Mouse (Mus musculus): ENCODE data around the gene Troap. TPM values are rescaled to one million over a fixed set of nuclear protein-coding genes. Genes with fewer than 3 reads are reported as not detected.

Troap gene
- polyA plus RNA-seq, 1 experiment from 2014 or later: 26.8 TPM

DNA sequence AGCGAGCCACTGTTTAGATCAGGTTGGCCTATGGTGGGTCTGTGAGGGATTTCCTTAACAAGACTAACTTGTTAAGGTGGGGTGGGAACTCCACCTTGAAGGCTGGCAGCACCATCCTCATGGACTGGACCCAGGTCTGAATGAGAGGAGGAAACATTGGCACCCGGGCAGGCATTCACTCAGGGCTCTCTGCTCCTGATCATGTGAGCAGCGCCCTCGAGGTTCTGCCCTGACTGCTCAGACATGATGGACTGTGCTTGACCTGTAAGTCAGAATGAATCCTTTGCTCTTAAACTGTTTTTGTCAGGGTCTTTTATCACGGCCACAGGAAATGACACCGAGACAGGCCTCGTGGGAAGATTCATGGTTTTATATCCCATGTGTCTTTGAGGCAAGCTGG is 30.9 kb downstream of the Troap start:
- Histone ChIP-seq H3K27me3 (peaks cover 2% of the 10 kb centered on the region; the same call in 1 of the 2 replicates), H3K9ac (no peak overlapping the region), H3K4me1 (replicated peaks) (no peaks in the 10 kb centered on the region), H3K36me3 (no peaks in the 10 kb centered on the region), H3K4me2 (no peak overlapping the region), H3K4me3 (no peak overlapping the region), H3K9me3 (replicated peaks) (no peaks in the 10 kb centered on the region), H3K27ac (no peak overlapping the region)
- 61% methylated on average over 7 of the region's 7 CpGs for WGBS
- ATAC-seq (replicated peaks; ENCODE audit: insufficient number of reproducible peaks, insufficient read depth, low FRiP score, low read depth): no peak

- Histone ChIP-seq H3K4me1 (replicated peaks) (no peaks in the 10 kb centered on the region), H3K4me3 (no peak overlapping the region), H3K36me3 (no peaks in the 10 kb centered on the region), H3K9me3 (replicated peaks) (no peaks in the 10 kb centered on the region), H3K27me3 (no peaks in the 10 kb centered on the region), H3K4me2 (no peak overlapping the region), H3K9ac (no peak overlapping the region), H3K27ac (no peak overlapping the region)
- 67% methylated on average over 3 of the region's 3 CpGs for WGBS
- no peak for ATAC-seq (replicated peaks; ENCODE audit: insufficient number of reproducible peaks, insufficient read depth, low FRiP score, low read depth)
Measured at GRCm38 (mm10) chr15:99107866-99108265, 33.5 kb downstream of the Troap start.

DNA sequence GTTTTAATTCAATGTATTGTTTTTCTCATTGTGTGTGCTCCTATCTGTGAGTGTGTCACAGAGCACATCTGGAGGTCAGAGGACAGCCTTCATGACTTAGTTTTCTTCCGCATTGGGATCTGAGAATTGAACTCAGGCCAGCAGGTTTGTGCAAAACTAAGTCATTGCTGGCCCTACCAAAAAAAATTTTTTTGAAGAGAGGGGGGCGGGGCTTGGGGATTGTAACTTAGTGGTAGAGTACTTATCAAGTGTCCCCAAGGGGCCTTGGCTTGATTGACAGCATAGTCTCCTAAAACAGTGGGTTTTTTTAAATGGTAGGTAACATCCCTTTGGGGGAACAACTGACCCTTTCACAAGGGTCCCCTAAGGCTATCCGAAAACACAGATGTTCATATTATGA is 36.8 kb downstream of the Troap start:
- no peak overlapping the region for H3K4me2 ChIP-seq
- no peak for ATAC-seq (replicated peaks; ENCODE audit: insufficient number of reproducible peaks, insufficient read depth, low FRiP score, low read depth)
- no peaks in the 10 kb centered on the region for H3K9me3 ChIP-seq (replicated peaks)
- H3K4me3 ChIP-seq: no peak overlapping the region
- no peaks in the 10 kb centered on the region for H3K36me3 ChIP-seq
- 85% methylated on average over 3 of the region's 3 CpGs for WGBS
- peaks cover 5% of the 10 kb centered on the region; the same call in 1 of the 2 replicates for H3K4me1 ChIP-seq (replicated peaks)
- H3K9ac ChIP-seq: no peak overlapping the region
- H3K27ac ChIP-seq: no peak overlapping the region
- no peaks in the 10 kb centered on the region for H3K27me3 ChIP-seq

- Histone ChIP-seq H3K27me3 (no peaks in the 10 kb centered on the region), H3K9ac (no peak overlapping the region), H3K27ac (no peak overlapping the region), H3K4me1 (replicated peaks) (peaks cover 5% of the 10 kb centered on the region; the same call in 1 of the 2 replicates), H3K9me3 (replicated peaks) (no peaks in the 10 kb centered on the region), H3K4me3 (no peak overlapping the region), H3K36me3 (no peaks in the 10 kb centered on the region), H3K4me2 (no peak overlapping the region)
- no peak for ATAC-seq (replicated peaks; ENCODE audit: insufficient number of reproducible peaks, insufficient read depth, low FRiP score, low read depth)
- WGBS: 53% methylated on average over 4 of the region's 4 CpGs
Measured at GRCm38 (mm10) chr15:99111809-99112208, 37.4 kb downstream of the Troap start.

DNA sequence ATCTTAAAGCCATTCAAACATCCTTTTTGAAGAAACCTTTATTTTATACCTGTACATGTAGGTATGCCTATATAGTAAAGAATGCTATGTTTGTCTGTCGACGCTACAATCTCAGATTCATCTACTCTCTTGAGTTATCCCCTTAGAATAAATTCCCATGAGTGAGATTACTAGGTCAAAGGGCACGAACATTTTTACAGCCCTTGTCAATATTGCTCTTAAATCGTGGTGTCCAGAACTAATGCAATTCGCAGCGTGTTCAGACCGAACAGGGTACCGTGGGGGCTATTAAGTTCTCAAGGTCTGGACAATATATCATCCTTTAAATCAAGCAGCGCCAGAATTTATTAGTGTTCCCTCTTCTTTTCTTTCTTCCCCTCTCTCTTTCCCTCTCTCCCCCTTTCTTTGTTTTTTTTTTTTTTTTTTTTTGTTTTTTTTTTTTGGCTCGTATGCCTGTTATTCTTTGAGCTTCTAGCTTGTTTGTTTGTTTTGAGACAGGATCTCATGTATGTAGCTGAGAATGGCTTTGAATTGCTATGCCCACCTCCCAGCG is 38.5 kb downstream of the Troap start:
- Histone ChIP-seq H3K9ac (no peak overlapping the region), H3K4me2 (peak overlapping the region; percentile 35; the same call in 1 of the 2 replicates), H3K36me3 (no peaks in the 10 kb centered on the region), H3K4me1 (replicated peaks) (peaks cover 5% of the 10 kb centered on the region; the same call in 1 of the 2 replicates), H3K27me3 (no peaks in the 10 kb centered on the region), H3K4me3 (no peak overlapping the region), H3K27ac (no peak overlapping the region), H3K9me3 (replicated peaks) (no peaks in the 10 kb centered on the region)
- ATAC-seq (replicated peaks; ENCODE audit: insufficient number of reproducible peaks, insufficient read depth, low FRiP score, low read depth): no peak
- 65% methylated on average over 11 of the region's 11 CpGs for whole genome bisulfite sequencing

DNA sequence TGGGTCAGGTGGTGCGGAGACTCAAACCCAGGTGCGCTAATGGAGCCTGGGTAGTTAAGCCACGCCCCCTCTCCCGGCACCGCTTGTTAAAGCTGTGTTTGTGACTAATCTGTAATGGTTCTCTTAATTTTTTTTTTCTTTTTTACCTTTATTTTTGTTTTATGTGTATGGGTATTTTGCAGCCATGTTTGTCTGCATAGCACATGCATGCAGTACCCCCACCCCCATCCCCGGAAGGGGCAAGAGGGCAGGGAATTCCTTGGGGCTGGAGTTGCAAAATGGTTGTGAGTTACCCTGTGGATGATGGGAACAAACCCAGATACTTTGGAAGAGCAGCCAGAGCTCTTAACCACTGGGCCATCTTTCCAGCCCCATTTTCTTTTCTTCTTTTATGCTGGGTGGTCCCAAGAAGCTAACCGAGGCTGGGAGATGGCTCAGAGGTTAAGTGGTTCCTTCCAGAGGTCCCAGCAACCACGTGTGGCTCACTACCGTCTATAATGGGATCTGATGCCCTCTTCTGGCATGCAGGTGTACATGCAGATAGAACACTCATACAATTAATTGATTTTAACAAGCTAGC is 39.1 kb downstream of the Troap start:
- Histone ChIP-seq H3K4me1 (replicated peaks) (peaks cover 5% of the 10 kb centered on the region; the same call in 1 of the 2 replicates), H3K27me3 (no peaks in the 10 kb centered on the region), H3K36me3 (no peaks in the 10 kb centered on the region), H3K4me2 (peak overlapping the region; percentile 35; the same call in 1 of the 2 replicates), H3K27ac (no peak overlapping the region), H3K9me3 (replicated peaks) (no peaks in the 10 kb centered on the region), H3K4me3 (no peak overlapping the region), H3K9ac (no peak overlapping the region)
- no peak for ATAC-seq (replicated peaks; ENCODE audit: insufficient number of reproducible peaks, insufficient read depth, low FRiP score, low read depth)
- 10% methylated on average over 9 of the region's 9 CpGs for WGBS

DNA sequence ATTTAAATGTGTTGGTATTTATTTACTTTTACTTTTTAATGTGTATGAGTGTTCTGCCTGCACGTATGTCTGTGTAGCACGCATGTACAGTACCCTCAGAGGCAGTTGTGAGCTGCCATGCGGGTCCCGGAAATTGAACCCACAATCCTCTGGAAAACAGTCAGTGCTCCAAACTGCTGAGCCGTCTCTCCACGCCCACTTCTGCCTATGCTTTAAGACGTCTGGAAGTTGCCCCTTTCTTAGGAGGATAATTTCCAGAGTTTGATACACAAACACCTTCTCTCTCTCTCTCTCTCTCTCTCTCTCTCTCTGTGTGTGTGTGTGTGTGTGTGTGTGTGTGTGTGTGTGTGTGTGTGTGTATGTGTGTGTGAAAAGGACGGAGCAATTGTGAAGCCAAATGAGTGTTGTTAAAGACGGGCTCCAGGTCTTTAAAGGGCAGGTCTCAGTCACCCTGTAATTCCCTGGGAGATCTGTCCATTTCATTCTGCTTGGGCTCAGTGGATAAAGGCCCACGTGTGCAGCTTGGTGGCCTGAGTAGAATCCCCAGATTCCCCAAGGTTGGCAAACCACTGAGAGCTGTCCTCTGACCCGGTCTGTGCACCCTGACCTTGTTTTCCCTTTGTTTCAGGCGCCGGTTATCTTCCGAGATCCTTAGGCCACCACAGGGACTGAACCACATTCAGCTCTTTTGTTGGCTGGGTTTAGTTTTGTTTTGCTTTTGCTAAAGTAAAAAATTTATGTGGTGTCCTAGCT is 40.1 kb downstream of the Troap start:
- Histone ChIP-seq H3K36me3 (no peaks in the 10 kb centered on the region), H3K4me3 (no peak overlapping the region), H3K9ac (no peak overlapping the region), H3K27ac (no peak overlapping the region), H3K4me2 (no peak overlapping the region), H3K9me3 (replicated peaks) (no peaks in the 10 kb centered on the region), H3K27me3 (no peaks in the 10 kb centered on the region), H3K4me1 (replicated peaks) (peaks cover 5% of the 10 kb centered on the region; the same call in 1 of the 2 replicates)
- WGBS: 59% methylated on average over 14 of the region's 14 CpGs
- no peak for ATAC-seq (replicated peaks; ENCODE audit: insufficient number of reproducible peaks, insufficient read depth, low FRiP score, low read depth)

- 77% methylated on average over 7 of the region's 7 CpGs for WGBS
- Histone ChIP-seq H3K9ac (no peak overlapping the region), H3K36me3 (no peaks in the 10 kb centered on the region), H3K4me1 (replicated peaks) (peaks cover 5% of the 10 kb centered on the region; the same call in 1 of the 2 replicates), H3K27me3 (no peaks in the 10 kb centered on the region), H3K27ac (no peak overlapping the region), H3K4me2 (no peak overlapping the region), H3K9me3 (replicated peaks) (no peaks in the 10 kb centered on the region), H3K4me3 (no peak overlapping the region)
- no peak for ATAC-seq (replicated peaks; ENCODE audit: insufficient number of reproducible peaks, insufficient read depth, low FRiP score, low read depth)
Measured at GRCm38 (mm10) chr15:99115065-99115423, 40.7 kb downstream of the Troap start.

- H3K4me1 ChIP-seq (replicated peaks): peaks cover 9% of the 10 kb centered on the region
- no peaks in the 10 kb centered on the region for H3K36me3 ChIP-seq
- no peaks in the 10 kb centered on the region for H3K27me3 ChIP-seq
- H3K4me2 ChIP-seq: no peak overlapping the region
- peak; percentile 78 for ATAC-seq (replicated peaks; ENCODE audit: insufficient number of reproducible peaks, insufficient read depth, low FRiP score, low read depth)
- no peaks in the 10 kb centered on the region for H3K9me3 ChIP-seq (replicated peaks)
- no peak overlapping the region for H3K4me3 ChIP-seq
- peak overlapping the region; percentile 48 for H3K27ac ChIP-seq
- 22% methylated on average over 11 of the region's 11 CpGs for WGBS
- H3K9ac ChIP-seq: no peak overlapping the region
Measured at GRCm38 (mm10) chr15:99116539-99116938, 42.2 kb downstream of the Troap start.

GRCm38 (mm10) chr15:99120814-99121213 is 46.4 kb downstream of the Troap start:
- Histone ChIP-seq H3K36me3 (no peaks in the 10 kb centered on the region), H3K9me3 (replicated peaks) (no peaks in the 10 kb centered on the region), H3K9ac (peak overlapping the region; percentile 33; the same call in 1 of the 2 replicates), H3K4me1 (replicated peaks) (peaks cover 4% of the 10 kb centered on the region), H3K27me3 (no peaks in the 10 kb centered on the region), H3K4me2 (peak overlapping the region; percentile 40), H3K4me3 (0 out of 2 replicates have a peak overlapping the region, but pooled peaks have one; percentile 8), H3K27ac (no peak overlapping the region)
- no peak for ATAC-seq (replicated peaks; ENCODE audit: insufficient number of reproducible peaks, insufficient read depth, low FRiP score, low read depth)
- WGBS: 8% methylated on average over 11 of the region's 11 CpGs

DNA sequence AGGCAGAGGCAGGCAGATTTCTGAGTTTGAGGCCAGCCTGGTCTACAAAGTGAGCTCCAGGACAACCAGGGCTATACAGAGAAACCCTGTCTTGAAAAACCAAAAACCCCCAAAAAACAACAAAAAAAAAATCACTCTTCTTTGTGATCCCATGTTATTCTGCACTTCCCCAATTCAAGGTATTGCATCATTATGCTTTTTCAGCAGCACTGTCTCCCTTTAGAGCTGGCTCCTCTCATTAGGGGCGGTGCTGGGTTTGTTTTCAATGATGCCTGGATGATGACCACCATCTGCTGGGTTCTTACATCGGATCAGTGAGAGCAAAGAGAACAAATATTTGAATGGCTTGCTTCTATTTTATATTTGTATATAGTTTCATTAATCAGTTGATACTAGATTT is 48.3 kb downstream of the Troap start:
- 70% methylated on average over 2 of the region's 2 CpGs for WGBS

More for the DNA sequence above, 48.3 kb downstream of the Troap start:
- Histone ChIP-seq H3K4me2 (no peak overlapping the region), H3K9me3 (replicated peaks) (no peaks in the 10 kb centered on the region), H3K27me3 (no peaks in the 10 kb centered on the region), H3K9ac (no peak overlapping the region), H3K4me1 (replicated peaks) (peaks cover 4% of the 10 kb centered on the region), H3K36me3 (no peaks in the 10 kb centered on the region), H3K27ac (no peak overlapping the region), H3K4me3 (no peak overlapping the region)
- no peak for ATAC-seq (replicated peaks; ENCODE audit: insufficient number of reproducible peaks, insufficient read depth, low FRiP score, low read depth)
